Mouse (Mus musculus): ENCODE data around the gene Il17re. TPM values are rescaled to one million over a fixed set of nuclear protein-coding genes. Genes with fewer than 3 reads are reported as not detected.

The Il17re gene
- polyA plus RNA-seq, 1 experiment, result 5.9 TPM

Other genes starting within 250 kb of the Il17re start
- 26.3 and 37.1 TPM in 2 replicates for gene Mtmr14, start 220.6 kb upstream of the Il17re start, polyA plus RNA-seq (2012; ENCODE audit: insufficient read depth, insufficient read length, missing spikeins)
- 0.44 and 0.71 TPM in 2 replicates for gene Cpne9, start 176.2 kb upstream of the Il17re start, polyA plus RNA-seq (2012; ENCODE audit: insufficient read depth, insufficient read length, missing spikeins)
- 12.6 and 15.1 TPM in 2 replicates for gene Brpf1, start 151.3 kb upstream of the Il17re start, polyA plus RNA-seq (2012; ENCODE audit: insufficient read depth, insufficient read length, missing spikeins)
- 18.0 and 18.7 TPM in 2 replicates for gene Ogg1, start 131.5 kb upstream of the Il17re start, polyA plus RNA-seq (2012; ENCODE audit: insufficient read depth, insufficient read length, missing spikeins)
- 33.2 and 39.0 TPM in 2 replicates for gene Camk1, start 114.5 kb upstream of the Il17re start, polyA plus RNA-seq (2012; ENCODE audit: insufficient read depth, insufficient read length, missing spikeins)
- 19.7 and 31.6 TPM in 2 replicates for gene Tada3, start 80.6 kb upstream of the Il17re start, polyA plus RNA-seq (2012; ENCODE audit: insufficient read depth, insufficient read length, missing spikeins)
- 70.6 and 98.1 TPM in 2 replicates for gene Arpc4, start 80.4 kb upstream of the Il17re start, polyA plus RNA-seq (2012; ENCODE audit: insufficient read depth, insufficient read length, missing spikeins)
- 0.83 and 1.0 TPM in 2 replicates for gene Ttll3, start 69.2 kb upstream of the Il17re start, polyA plus RNA-seq (2012; ENCODE audit: insufficient read depth, insufficient read length, missing spikeins)
- gene Rpusd3, start 39.1 kb upstream of the Il17re start, polyA plus RNA-seq (2012; ENCODE audit: insufficient read depth, insufficient read length, missing spikeins), result 15.7 and 17.8 TPM in 2 replicates
- gene Cidec, start 22.7 kb upstream of the Il17re start, polyA plus RNA-seq (2012; ENCODE audit: insufficient read depth, insufficient read length, missing spikeins), result 797 and 1,047 TPM in 2 replicates
- gene Jagn1, start 15.9 kb upstream of the Il17re start, polyA plus RNA-seq (2012; ENCODE audit: insufficient read depth, insufficient read length, missing spikeins), result 34.1 and 34.8 TPM in 2 replicates
- gene Il17rc, start 12.9 kb downstream of the Il17re start, polyA plus RNA-seq (2012; ENCODE audit: insufficient read depth, insufficient read length, missing spikeins), result 9.0 and 10.2 TPM in 2 replicates
- 40.6 and 44.4 TPM in 2 replicates for gene Creld1, start 24.8 kb downstream of the Il17re start, polyA plus RNA-seq (2012; ENCODE audit: insufficient read depth, insufficient read length, missing spikeins)
- not detected in 2 replicates for gene Prrt3, start 43.4 kb downstream of the Il17re start, polyA plus RNA-seq (2012; ENCODE audit: insufficient read depth, insufficient read length, missing spikeins)
- gene Emc3, start 73.2 kb downstream of the Il17re start, polyA plus RNA-seq (2012; ENCODE audit: insufficient read depth, insufficient read length, missing spikeins), result 52.2 and 77.4 TPM in 2 replicates
- gene Fancd2, start 73.2 kb downstream of the Il17re start, polyA plus RNA-seq (2012; ENCODE audit: insufficient read depth, insufficient read length, missing spikeins), result 0.48 TPM in 1 of 2 replicates, not detected in the other
- not detected in 2 replicates for gene Fancd2os, start 142.2 kb downstream of the Il17re start, polyA plus RNA-seq (2012; ENCODE audit: insufficient read depth, insufficient read length, missing spikeins)
- gene Brk1, start 146.3 kb downstream of the Il17re start, polyA plus RNA-seq (2012; ENCODE audit: insufficient read depth, insufficient read length, missing spikeins), result 158 and 192 TPM in 2 replicates
- 13.2 and 15.0 TPM in 2 replicates for gene Vhl, start 165.5 kb downstream of the Il17re start, polyA plus RNA-seq (2012; ENCODE audit: insufficient read depth, insufficient read length, missing spikeins)
- 18.9 and 19.7 TPM in 2 replicates for gene Irak2, start 180.0 kb downstream of the Il17re start, polyA plus RNA-seq (2012; ENCODE audit: insufficient read depth, insufficient read length, missing spikeins)
- 18.0 and 29.7 TPM in 2 replicates for gene Tatdn2, start 238.6 kb downstream of the Il17re start, polyA plus RNA-seq (2012; ENCODE audit: insufficient read depth, insufficient read length, missing spikeins)

Data from brown adipose tissue, adult 24 weeks (tissue).